In genomic region chr9:52323226-52323625, GRCm38 (mm10) we compare ENCODE assay signal across 18 mouse cellular contexts.
DNase-seq lines count a peak whose midpoint lies in the region.
"Had no signal": no experiment of that assay in that cellular context is flagged by ENCODE, and none has a peak within 500 bp of the region (broad histone marks: within the 10 kb centered on the region; RNA-seq: fewer than 3 reads in every experiment).

No protein-coding gene starts in this region.

- DNase-seq in left cerebral cortex, adult 18-20 months (ENCODE audit: low spot score in 2 of 2) = peak; percentile 7 to 45
- no peak for DNase-seq in left cerebral cortex, adult 8-10 months (ENCODE audit: low spot score in 2 of 2)
- DNase-seq in right cerebral cortex, adult 18-20 months = peak; percentile 25
- no peak for DNase-seq in right cerebral cortex, postnatal 10 days (ENCODE audit: low spot score in 2 of 2)
- DNase-seq in brain, adult 2 months (ENCODE audit: low read depth, low spot score) = peak; percentile 54
- DNase-seq in telencephalon, adult 2 months (ENCODE audit: low read depth, low spot score) = peak; percentile 40
- no peak for DNase-seq in thymus, adult 18-20 months
- DNase-seq: adrenal gland, adult 8-10 months; adrenal gland, postnatal 25 days; cerebellum, adult 11 months; cerebellum, adult 2 months; cerebellum, adult 9-11 months; cerebellum, postnatal 25 days; forebrain, postnatal 0 days; gastrocnemius, postnatal 25 days; heart, adult 18-20 months; heart, postnatal 10 days; heart, postnatal 36 days had no signal

Comparison
In these comparisons a context has a peak if more than half of its experiments do, and no peak if none do; other contexts are left out.
1. DNase-seq: peak in left cerebral cortex, adult 18-20 months (2 of 2), right cerebral cortex, adult 18-20 months (single experiment), brain, adult 2 months (single experiment) and telencephalon, adult 2 months (single experiment); none in left cerebral cortex, adult 8-10 months (0 of 2), right cerebral cortex, postnatal 10 days (0 of 2) and thymus, adult 18-20 months (0 of 2).